Mouse (Mus musculus) neural tube, embryonic 15.5 days (tissue): ENCODE data around the gene Ier5l. TPM values are rescaled to one million over a fixed set of nuclear protein-coding genes. Genes with fewer than 3 reads are reported as not detected.

Experiments
- ATAC-seq: fragments of 200-750 bp; cut with Nextera tagmentation; 2 replicates; pipeline ENCODE4 v1.8.0; 2017; ENCODE audit warnings: mild to moderate bottlenecking, moderate TSS enrichment, moderate library complexity; ENCODE audit not compliant: low FRiP score
- H3K27ac ChIP-seq: fragments of 300-500 bp; sonication (generic); replicated peaks from 2 replicates; pipeline ENCODE4 v1.5.1; 2015; ENCODE audit warnings: mild to moderate bottlenecking, inconsistent platforms
- H3K27me3 ChIP-seq: fragments of 300-500 bp; sonication (generic); replicated peaks from 2 replicates; pipeline ENCODE4 v1.6.1; 2015; ENCODE audit warnings: inconsistent platforms
- H3K36me3 ChIP-seq: fragments of 300-500 bp; sonication (generic); 2 replicates; pipeline ENCODE4 v1.6.1; 2015; ENCODE audit warnings: inconsistent platforms
- H3K4me1 ChIP-seq: fragments of 300-500 bp; sonication (generic); 2 replicates; pipeline ENCODE4 v1.6.1; 2015; ENCODE audit warnings: inconsistent platforms
- H3K4me2 ChIP-seq: fragments of 300-500 bp; sonication (generic); 2 replicates; pipeline ENCODE4 v1.6.1; 2015; ENCODE audit warnings: inconsistent platforms, mild to moderate bottlenecking, moderate library complexity
- H3K4me3 ChIP-seq: fragments of 300-500 bp; sonication (generic); replicated peaks from 2 replicates; pipeline ENCODE4 v1.5.1; 2015; ENCODE audit warnings: mild to moderate bottlenecking, inconsistent platforms
- H3K9ac ChIP-seq: fragments of 300-500 bp; sonication (generic); replicated peaks from 2 replicates; pipeline ENCODE4 v1.6.1; 2015; ENCODE audit warnings: mild to moderate bottlenecking, inconsistent platforms
- H3K9me3 ChIP-seq: fragments of 300-500 bp; sonication (generic); replicated peaks from 2 replicates; pipeline ENCODE4 v1.6.1; 2016; ENCODE audit warnings: inconsistent platforms
- WGBS: fragments of 180-500 bp; shearing (Covaris S2); methylation state at CpG from one replicate; pipeline ENCODE4 v1.1.7; 2015; ENCODE audit warnings: mixed read lengths; 5-methylcytosine and 5-hydroxymethylcytosine counted together
- polyA plus RNA-seq: library from polyadenylated mRNA; unstranded; fragments of >200 nt; fragmentation: Nextera tagmentation; extraction: Ambion mirVana; gene quantifications from 2 replicates; pipeline ENCODE4 v1.2.1, GENCODE M21; 2015

Gene Ier5l
- polyA plus RNA-seq, 1 experiment from 2014 or later: 1.9 TPM

DNA sequence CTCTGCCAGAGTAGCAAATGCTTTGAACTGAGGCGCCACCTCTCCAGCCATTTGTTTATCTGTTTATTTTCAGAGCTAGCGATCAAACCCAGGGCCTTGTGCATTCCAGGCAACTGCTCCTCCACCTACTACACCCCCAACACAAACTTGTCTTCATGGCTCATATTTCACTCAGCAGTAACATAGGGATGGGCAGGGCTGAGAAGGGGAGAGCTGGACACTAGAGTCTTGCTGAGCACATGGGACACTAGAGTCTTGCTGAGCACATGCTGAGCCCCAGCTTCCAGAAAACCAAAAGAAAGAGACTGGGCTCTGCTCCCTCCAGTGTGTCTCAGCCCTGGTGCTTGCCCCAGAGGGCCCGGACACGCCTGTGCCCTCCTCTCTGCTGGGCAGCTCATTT lies 7.2 kb downstream of the Ier5l start:
- Histone ChIP-seq H3K9me3 (no peaks in the 10 kb centered on the region), H3K4me1 (peaks cover 46% of the 10 kb centered on the region), H3K27ac (no peak overlapping the region), H3K9ac (no peak overlapping the region), H3K4me2 (no peak overlapping the region), H3K36me3 (no peaks in the 10 kb centered on the region), H3K27me3 (no peaks in the 10 kb centered on the region), H3K4me3 (no peak overlapping the region)
- 72% methylated on average over 4 of the region's 4 CpGs for WGBS
- ATAC-seq: no peak

DNA sequence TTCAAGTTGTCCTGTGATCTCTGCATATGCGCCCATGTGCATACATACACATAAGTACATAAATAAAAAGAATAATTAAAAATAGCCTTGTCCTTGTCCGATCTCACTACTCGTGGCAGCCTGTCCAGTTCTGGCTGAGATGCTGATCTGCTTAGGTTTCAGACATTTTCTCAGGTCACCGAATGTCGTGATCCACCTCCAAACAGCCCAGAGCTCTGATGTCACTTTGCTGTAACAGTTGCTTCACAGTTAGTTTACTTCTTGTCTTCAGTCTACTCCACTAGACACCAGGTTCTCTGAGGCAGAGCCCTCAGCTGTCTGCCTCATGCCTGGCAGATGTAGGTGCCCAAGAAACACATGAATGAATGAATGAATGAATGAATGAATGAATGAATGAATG lies 9.6 kb downstream of the Ier5l start:
- 65% methylated on average over 5 of the region's 5 CpGs for WGBS
- peaks cover 25% of the 10 kb centered on the region for H3K4me1 ChIP-seq
- H3K27me3 ChIP-seq: no peaks in the 10 kb centered on the region
- H3K9me3 ChIP-seq: no peaks in the 10 kb centered on the region
- H3K4me3 ChIP-seq: peak overlapping the region; percentile 17
- H3K4me2 ChIP-seq: peak overlapping the region; percentile 49
- no peak overlapping the region for H3K9ac ChIP-seq
- H3K36me3 ChIP-seq: no peaks in the 10 kb centered on the region
- ATAC-seq: no peak
- H3K27ac ChIP-seq: peak overlapping the region; percentile 56; the same call in 1 of the 2 replicates

DNA sequence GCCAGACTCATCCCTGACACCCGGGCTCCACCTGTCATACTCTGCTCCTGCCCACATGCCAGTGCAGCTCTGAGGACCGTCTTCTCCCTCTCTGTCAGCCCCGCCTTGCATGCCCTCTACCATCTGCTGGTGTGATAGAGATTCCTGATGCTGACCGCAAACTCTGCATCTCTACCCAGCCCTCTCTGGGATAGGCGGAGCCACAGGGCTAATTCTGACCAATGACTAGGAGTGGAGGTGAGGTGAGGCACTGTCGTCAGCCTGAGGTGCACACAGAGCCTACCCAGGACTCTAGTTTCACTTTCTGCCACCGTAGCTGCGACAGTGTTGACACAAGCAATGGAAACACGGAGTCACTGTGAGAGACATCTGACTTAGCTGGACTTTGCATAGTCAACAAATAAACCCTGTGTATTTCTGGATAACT lies 10.1 kb downstream of the Ier5l start:
- Histone ChIP-seq H3K27me3 (no peaks in the 10 kb centered on the region), H3K4me2 (peak overlapping the region; percentile 49), H3K9me3 (no peaks in the 10 kb centered on the region), H3K36me3 (no peaks in the 10 kb centered on the region), H3K9ac (peak overlapping the region; percentile 33; the same call in 1 of the 2 replicates), H3K27ac (peak overlapping the region; percentile 56), H3K4me3 (peak overlapping the region; percentile 17), H3K4me1 (peaks cover 21% of the 10 kb centered on the region)
- peak; percentile 77 for ATAC-seq
- WGBS: 2% methylated on average over 9 of the region's 9 CpGs

DNA sequence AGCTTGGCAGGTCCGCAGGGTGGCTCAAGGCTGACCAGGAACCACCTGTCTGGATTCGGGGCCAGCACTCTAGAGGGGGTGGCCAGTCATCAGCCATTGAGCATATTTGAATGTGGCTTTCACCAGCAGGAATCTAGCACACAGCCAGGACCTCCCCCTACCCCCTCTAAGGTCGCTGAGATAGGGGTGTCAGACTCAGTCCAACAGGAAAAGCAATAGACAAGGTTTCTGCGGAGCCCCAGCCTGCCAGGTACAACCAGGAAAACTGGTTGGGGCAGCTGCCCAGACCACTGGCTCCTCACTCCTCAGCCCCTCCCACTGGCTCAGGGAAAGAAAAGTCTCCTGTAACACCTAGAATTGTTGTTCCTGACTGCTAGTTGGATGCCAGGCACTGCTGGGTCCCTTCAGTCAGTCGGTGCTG lies 10.7 kb downstream of the Ier5l start:
- no peaks in the 10 kb centered on the region for H3K9me3 ChIP-seq
- peak overlapping the region; percentile 33; the same call in 1 of the 2 replicates for H3K9ac ChIP-seq
- peak overlapping the region; percentile 49 for H3K4me2 ChIP-seq
- no peaks in the 10 kb centered on the region for H3K36me3 ChIP-seq
- 24% methylated on average over 5 of the region's 5 CpGs for WGBS
- H3K27me3 ChIP-seq: no peaks in the 10 kb centered on the region
- peaks cover 17% of the 10 kb centered on the region for H3K4me1 ChIP-seq
- peak overlapping the region; percentile 17; the same call in 1 of the 2 replicates for H3K4me3 ChIP-seq
- 0 out of 2 replicates have a peak overlapping the region, but pooled peaks have one; percentile 56 for H3K27ac ChIP-seq
- ATAC-seq: no peak

GRCm38 (mm10) chr2:30459241-30459640 lies 14.8 kb downstream of the Ier5l start:
- Histone ChIP-seq H3K27me3 (no peaks in the 10 kb centered on the region), H3K9ac (no peak overlapping the region), H3K27ac (no peak overlapping the region), H3K4me3 (no peak overlapping the region), H3K9me3 (no peaks in the 10 kb centered on the region), H3K4me1 (peaks cover 21% of the 10 kb centered on the region), H3K4me2 (no peak overlapping the region), H3K36me3 (no peaks in the 10 kb centered on the region)
- ATAC-seq: no peak
- 89% methylated on average over 6 of the region's 6 CpGs for WGBS

DNA sequence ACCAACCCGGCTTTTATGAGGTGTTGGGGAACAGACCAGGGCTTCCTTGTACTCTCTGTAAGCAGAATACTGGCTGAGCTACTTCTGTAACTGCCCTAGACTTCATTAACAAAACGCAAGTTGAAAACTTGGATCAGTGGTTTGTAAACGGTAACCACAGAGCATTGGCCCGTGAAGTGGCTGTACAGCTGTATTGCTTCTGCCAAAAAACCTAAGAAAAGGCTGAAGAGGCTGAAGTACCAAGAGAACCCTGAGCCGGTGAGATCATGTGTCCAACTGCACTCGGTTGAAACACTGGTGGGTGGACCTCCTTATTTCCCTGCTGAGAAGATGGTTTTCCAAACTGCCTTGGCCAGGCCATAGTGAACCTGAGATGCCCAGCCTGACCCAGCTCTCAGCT lies 15.7 kb downstream of the Ier5l start:
- no peaks in the 10 kb centered on the region for H3K27me3 ChIP-seq
- WGBS: 81% methylated on average over 6 of the region's 6 CpGs
- H3K4me1 ChIP-seq: peaks cover 12% of the 10 kb centered on the region
- H3K27ac ChIP-seq: no peak overlapping the region
- no peak overlapping the region for H3K4me2 ChIP-seq
- H3K9me3 ChIP-seq: no peaks in the 10 kb centered on the region
- H3K9ac ChIP-seq: no peak overlapping the region
- no peak for ATAC-seq
- no peak overlapping the region for H3K4me3 ChIP-seq
- no peaks in the 10 kb centered on the region for H3K36me3 ChIP-seq

- no peak for ATAC-seq
- peak overlapping the region; percentile 23; the same call in 1 of the 2 replicates for H3K27ac ChIP-seq
- no peaks in the 10 kb centered on the region for H3K9me3 ChIP-seq
- H3K9ac ChIP-seq: no peak overlapping the region
- no peak overlapping the region for H3K4me3 ChIP-seq
- 68% methylated on average over 13 of the region's 13 CpGs for WGBS
- no peaks in the 10 kb centered on the region for H3K27me3 ChIP-seq
- no peak overlapping the region for H3K4me2 ChIP-seq
- H3K36me3 ChIP-seq: no peaks in the 10 kb centered on the region
- peaks cover 9% of the 10 kb centered on the region; the same call in 1 of the 2 replicates for H3K4me1 ChIP-seq
Measured at GRCm38 (mm10) chr2:30456104-30456980, 17.7 kb downstream of the Ier5l start.

GRCm38 (mm10) chr2:30454587-30454986 lies 19.4 kb downstream of the Ier5l start:
- Histone ChIP-seq H3K4me3 (no peak overlapping the region), H3K27me3 (no peaks in the 10 kb centered on the region), H3K4me1 (peaks cover 9% of the 10 kb centered on the region; the same call in 1 of the 2 replicates), H3K27ac (no peak overlapping the region), H3K4me2 (no peak overlapping the region), H3K9me3 (no peaks in the 10 kb centered on the region), H3K36me3 (peaks cover 12% of the 10 kb centered on the region), H3K9ac (no peak overlapping the region)
- ATAC-seq: no peak
- WGBS: 91% methylated on average over 5 of the region's 5 CpGs

GRCm38 (mm10) chr2:30453570-30453969 lies 20.4 kb downstream of the Ier5l start:
- 92% methylated on average over 3 of the region's 3 CpGs for WGBS

GRCm38 (mm10) chr2:30451525-30451924 lies 22.5 kb downstream of the Ier5l start:
- Histone ChIP-seq H3K4me2 (no peak overlapping the region), H3K27me3 (no peaks in the 10 kb centered on the region), H3K4me1 (peaks cover 4% of the 10 kb centered on the region; the same call in 1 of the 2 replicates), H3K9ac (no peak overlapping the region), H3K9me3 (no peaks in the 10 kb centered on the region), H3K27ac (no peak overlapping the region), H3K4me3 (no peak overlapping the region), H3K36me3 (peaks cover 21% of the 10 kb centered on the region)
- 89% methylated on average over 3 of the region's 3 CpGs for WGBS
- ATAC-seq: no peak

More at GRCm38 (mm10) chr2:30453570-30453969, 20.4 kb downstream of the Ier5l start:
- Histone ChIP-seq H3K4me2 (no peak overlapping the region), H3K9ac (no peak overlapping the region), H3K27ac (no peak overlapping the region), H3K4me1 (peaks cover 9% of the 10 kb centered on the region; the same call in 1 of the 2 replicates), H3K36me3 (peaks cover 17% of the 10 kb centered on the region), H3K4me3 (no peak overlapping the region), H3K27me3 (no peaks in the 10 kb centered on the region), H3K9me3 (no peaks in the 10 kb centered on the region)
- no peak for ATAC-seq

- Histone ChIP-seq H3K27ac (no peak overlapping the region), H3K36me3 (peaks cover 27% of the 10 kb centered on the region), H3K9me3 (no peaks in the 10 kb centered on the region), H3K4me2 (no peak overlapping the region), H3K4me1 (no peaks in the 10 kb centered on the region), H3K27me3 (no peaks in the 10 kb centered on the region), H3K4me3 (no peak overlapping the region), H3K9ac (no peak overlapping the region)
- ATAC-seq: no peak
- 61% methylated on average over 1 of the region's 1 CpGs for WGBS
Measured at GRCm38 (mm10) chr2:30450530-30450929, 23.5 kb downstream of the Ier5l start.

- no peak overlapping the region for H3K9ac ChIP-seq
- H3K36me3 ChIP-seq: peaks cover 38% of the 10 kb centered on the region
- H3K27me3 ChIP-seq: no peaks in the 10 kb centered on the region
- no peak overlapping the region for H3K4me3 ChIP-seq
- 97% methylated on average over 7 of the region's 7 CpGs for WGBS
- no peaks in the 10 kb centered on the region for H3K9me3 ChIP-seq
- H3K27ac ChIP-seq: no peak overlapping the region
- peaks cover 16% of the 10 kb centered on the region for H3K4me1 ChIP-seq
- no peak for ATAC-seq
- no peak overlapping the region for H3K4me2 ChIP-seq
Measured at GRCm38 (mm10) chr2:30448371-30448770, 25.6 kb downstream of the Ier5l start.
